Comparison of ENCODE assay signal across 28 mouse cellular contexts in genomic region chr19:58091911-58092310, GRCm38 (mm10).
"Had no signal": no experiment of that assay in that cellular context is flagged by ENCODE, and none has a peak within 500 bp of the region (broad histone marks: within the 10 kb centered on the region; RNA-seq: fewer than 3 reads in every experiment).

No protein-coding gene starts in this region.

- H3K36me3 ChIP-seq: embryonic facial prominence, embryonic 10.5 days; embryonic facial prominence, embryonic 12.5 days; embryonic facial prominence, embryonic 13.5 days; embryonic facial prominence, embryonic 15.5 days; forebrain, embryonic 10.5 days; forebrain, embryonic 12.5 days; forebrain, embryonic 15.5 days had no signal

- H3K27me3 ChIP-seq: embryonic facial prominence, embryonic 12.5 days; embryonic facial prominence, embryonic 13.5 days; embryonic facial prominence, embryonic 15.5 days; forebrain, embryonic 12.5 days; forebrain, embryonic 15.5 days had no signal

- ATAC-seq: forebrain, embryonic 13.5 days; forebrain, embryonic 14.5 days; forebrain, embryonic 15.5 days; forebrain, embryonic 16.5 days; forebrain, postnatal 0 days had no signal

- H3K9me3 ChIP-seq: embryonic facial prominence, embryonic 10.5 days; embryonic facial prominence, embryonic 12.5 days; embryonic facial prominence, embryonic 13.5 days; embryonic facial prominence, embryonic 15.5 days; forebrain, embryonic 10.5 days; forebrain, embryonic 12.5 days; forebrain, embryonic 13.5 days; forebrain, embryonic 15.5 days had no signal

- DNase-seq: cerebellum, adult 18-20 months; cerebellum, adult 2 months; cerebellum, adult 8-10 months; cerebellum, adult 9-10 months; cerebellum, adult 9-11 months; cerebellum, postnatal 10 days; cerebellum, postnatal 14 days; cerebellum, postnatal 25 days; cerebellum, postnatal 36 days; embryo, embryonic 11 days; forebrain, postnatal 0 days; gastrocnemius, postnatal 10 days; gastrocnemius, postnatal 14 days; gastrocnemius, postnatal 25 days; gastrocnemius, postnatal 36 days; heart, adult 18-20 months had no signal

- H3K27ac ChIP-seq: embryonic facial prominence, embryonic 10.5 days; embryonic facial prominence, embryonic 12.5 days; embryonic facial prominence, embryonic 13.5 days; embryonic facial prominence, embryonic 15.5 days; forebrain, embryonic 10.5 days; forebrain, embryonic 12.5 days; forebrain, embryonic 13.5 days; forebrain, embryonic 15.5 days had no signal

- H3K4me2 ChIP-seq: embryonic facial prominence, embryonic 12.5 days; embryonic facial prominence, embryonic 13.5 days; embryonic facial prominence, embryonic 15.5 days; forebrain, embryonic 12.5 days; forebrain, embryonic 13.5 days; forebrain, embryonic 15.5 days had no signal

- H3K4me3 ChIP-seq: embryonic facial prominence, embryonic 10.5 days; embryonic facial prominence, embryonic 12.5 days; embryonic facial prominence, embryonic 13.5 days; embryonic facial prominence, embryonic 15.5 days; erythroblast, embryonic 14.5 days; forebrain, embryonic 10.5 days; forebrain, embryonic 12.5 days; forebrain, embryonic 13.5 days; forebrain, embryonic 15.5 days; gastrocnemius, adult 2 months had no signal

- H3K9ac ChIP-seq: embryonic facial prominence, embryonic 12.5 days; embryonic facial prominence, embryonic 13.5 days; embryonic facial prominence, embryonic 15.5 days; forebrain, embryonic 12.5 days; forebrain, embryonic 13.5 days; forebrain, embryonic 15.5 days; forebrain, postnatal 0 days had no signal
